Mouse (Mus musculus) hindbrain, embryonic 16.5 days (tissue): Measurements from ENCODE around the gene Slc35e3. TPM values are rescaled to one million over a fixed set of nuclear protein-coding genes. Genes with fewer than 3 reads are reported as not detected.

Experiments used
- ATAC-seq: fragments of 200-750 bp; cut with Nextera tagmentation; 2 replicates; pipeline ENCODE4 v1.8.0; 2017; ENCODE audit warnings: moderate TSS enrichment, moderate library complexity
- H3K27ac ChIP-seq: fragments of 300-500 bp; sonication (generic); 2 replicates; pipeline ENCODE4 v1.5.1; 2014; ENCODE audit warnings: low read depth, mild to moderate bottlenecking, control low read depth, low read length, moderate library complexity
- H3K27me3 ChIP-seq: fragments of 300-500 bp; sonication (generic); replicated peaks from 2 replicates; pipeline ENCODE4 v1.6.1; 2014; ENCODE audit warnings: low read length; ENCODE audit not compliant: control insufficient read depth, insufficient read depth
- H3K36me3 ChIP-seq: fragments of 300-500 bp; sonication (generic); 2 replicates; pipeline ENCODE4 v1.6.1; 2014; ENCODE audit warnings: mild to moderate bottlenecking, low read length, moderate library complexity, mixed read lengths; ENCODE audit not compliant: control insufficient read depth, insufficient read depth
- H3K4me1 ChIP-seq: fragments of 300-500 bp; sonication (generic); 2 replicates; pipeline ENCODE4 v1.6.1; 2014; ENCODE audit warnings: low read depth, low read length; ENCODE audit not compliant: control insufficient read depth, insufficient read depth
- H3K4me2 ChIP-seq: fragments of 300-500 bp; sonication (generic); 2 replicates; pipeline ENCODE4 v1.6.1; 2014; ENCODE audit warnings: mild to moderate bottlenecking, low read length, control low read depth, moderate library complexity
- H3K4me3 ChIP-seq: fragments of 300-500 bp; sonication (generic); 2 replicates; pipeline ENCODE4 v1.5.1; 2014; ENCODE audit warnings: mild to moderate bottlenecking, low read length, control low read depth, moderate library complexity
- H3K9ac ChIP-seq: fragments of 300-500 bp; sonication (generic); 2 replicates; pipeline ENCODE4 v1.6.1; 2014; ENCODE audit warnings: low read depth, mild to moderate bottlenecking, control low read depth, low read length, moderate library complexity
- H3K9me3 ChIP-seq: fragments of 300-500 bp; sonication (generic); 2 replicates; pipeline ENCODE4 v1.6.1; 2014; ENCODE audit warnings: mild to moderate bottlenecking, low read length, moderate library complexity; ENCODE audit not compliant: control insufficient read depth
- WGBS: fragments of 180-500 bp; shearing (Covaris S2); extraction: QIAGEN DNeasy Blood & Tissue Kit; methylation state at CpG from one replicate; pipeline ENCODE4 v1.1.7; 2014; 5-methylcytosine and 5-hydroxymethylcytosine counted together
- polyA plus RNA-seq: library from polyadenylated mRNA; unstranded; fragments of >200 nt; fragmentation: Nextera tagmentation; extraction: Ambion mirVana; gene quantifications from 2 replicates; pipeline ENCODE4 v1.2.1, GENCODE M21; 2015

Slc35e3 gene
- polyA plus RNA-seq, 1 experiment from 2014 or later = 27.7 TPM

DNA sequence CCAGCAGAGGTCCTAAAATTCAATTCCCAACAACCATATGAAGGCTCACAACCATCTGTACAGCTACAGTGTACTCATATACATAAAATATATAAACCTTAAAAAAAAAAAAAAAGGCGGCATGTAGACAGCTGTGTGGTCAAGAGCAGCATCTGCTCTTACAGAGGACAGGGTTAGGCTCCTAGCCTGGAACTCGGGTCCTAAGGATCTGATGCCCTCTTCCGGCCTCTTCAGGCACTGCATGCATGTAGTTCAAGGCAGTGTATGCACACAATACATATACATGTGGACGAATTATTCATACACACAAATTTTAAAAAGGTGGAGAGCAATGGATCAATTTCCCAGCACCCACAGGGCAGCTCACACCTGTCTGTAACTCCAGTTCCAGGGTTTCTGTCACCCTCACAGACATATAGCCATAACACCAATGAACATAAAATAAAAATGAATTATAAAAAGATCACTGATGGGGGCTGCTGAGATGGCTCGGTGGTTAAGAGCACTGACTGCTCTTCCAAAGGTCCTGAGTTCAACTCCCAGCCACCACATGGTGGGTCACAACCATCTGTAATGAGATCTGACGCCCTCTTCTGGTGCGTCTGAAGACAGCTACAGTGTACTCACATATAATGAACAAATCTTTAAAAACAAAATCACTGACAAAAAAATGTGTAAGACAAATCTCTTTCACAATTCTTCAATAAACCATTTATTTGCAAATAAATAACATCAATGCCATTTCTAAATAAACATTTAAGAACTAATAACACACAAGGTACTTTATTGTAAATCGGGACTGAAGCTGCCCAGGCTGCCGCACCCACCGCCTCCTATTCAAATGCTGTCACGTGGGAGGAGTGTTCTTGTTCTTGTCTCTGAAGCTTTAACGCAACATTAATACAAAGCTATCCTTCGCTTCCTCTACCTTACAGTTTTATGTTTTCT lies 57.7 kb downstream of the Slc35e3 start:
- no peaks in the 10 kb centered on the region for H3K4me1 ChIP-seq
- no peak overlapping the region for H3K4me3 ChIP-seq
- H3K36me3 ChIP-seq = peaks cover 28% of the 10 kb centered on the region
- no peaks in the 10 kb centered on the region for H3K9me3 ChIP-seq
- ATAC-seq = peak; percentile 60; the same call in 1 of the 2 replicates
- H3K4me2 ChIP-seq = no peak overlapping the region
- 85% methylated on average over 13 of the region's 13 CpGs for WGBS
- H3K27me3 ChIP-seq = no peaks in the 10 kb centered on the region
- no peak overlapping the region for H3K9ac ChIP-seq
- no peak overlapping the region for H3K27ac ChIP-seq

DNA sequence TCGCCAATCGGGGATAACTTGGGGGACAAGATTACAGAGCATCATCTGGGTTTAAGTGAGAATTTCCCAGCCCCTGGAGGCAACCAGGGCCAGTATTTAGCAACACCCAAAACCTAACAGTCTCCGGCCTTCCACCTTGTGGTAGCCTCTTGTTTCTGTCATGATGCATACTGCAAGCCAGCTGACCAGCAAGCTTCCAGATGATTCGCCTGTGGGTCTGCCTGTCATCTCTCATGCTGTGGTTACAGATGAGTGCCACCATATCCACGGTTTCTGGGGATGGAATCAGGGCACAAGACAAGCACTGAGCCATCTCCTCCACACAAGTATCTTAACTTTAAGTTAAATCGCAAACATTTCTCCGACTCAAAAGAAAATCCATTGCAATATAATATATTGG lies 58.6 kb downstream of the Slc35e3 start:
- H3K4me3 ChIP-seq = no peak overlapping the region
- no peaks in the 10 kb centered on the region for H3K4me1 ChIP-seq
- no peak overlapping the region for H3K27ac ChIP-seq
- WGBS = 86% methylated on average over 7 of the region's 7 CpGs
- H3K27me3 ChIP-seq = no peaks in the 10 kb centered on the region
- no peak overlapping the region for H3K9ac ChIP-seq
- ATAC-seq = no peak
- H3K9me3 ChIP-seq = no peaks in the 10 kb centered on the region
- no peak overlapping the region for H3K4me2 ChIP-seq
- H3K36me3 ChIP-seq = peaks cover 23% of the 10 kb centered on the region

DNA sequence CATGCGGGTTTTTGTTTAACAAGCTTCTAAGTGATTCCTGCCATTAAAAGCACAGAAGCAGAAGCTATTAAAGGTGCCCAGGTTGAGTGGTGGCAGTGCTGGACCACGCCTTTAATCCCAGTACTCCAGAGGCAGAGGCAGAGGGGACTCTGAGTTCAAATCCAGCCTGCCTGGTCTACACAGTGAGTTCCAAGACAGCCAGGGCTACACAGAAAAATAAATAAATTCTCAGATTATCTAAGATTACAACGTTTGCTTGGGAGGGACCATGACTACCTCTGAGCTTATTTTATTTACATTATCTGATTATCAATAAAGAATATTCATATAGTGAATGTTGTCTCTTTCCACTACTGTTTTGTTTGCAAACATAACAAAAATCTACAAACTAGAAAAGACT lies 59.1 kb downstream of the Slc35e3 start:
- H3K27me3 ChIP-seq = no peaks in the 10 kb centered on the region
- no peak overlapping the region for H3K9ac ChIP-seq
- H3K9me3 ChIP-seq = no peaks in the 10 kb centered on the region
- H3K36me3 ChIP-seq = peaks cover 17% of the 10 kb centered on the region
- H3K4me3 ChIP-seq = no peak overlapping the region
- 86% methylated on average over 3 of the region's 3 CpGs for WGBS
- ATAC-seq = no peak
- no peak overlapping the region for H3K27ac ChIP-seq
- no peak overlapping the region for H3K4me2 ChIP-seq
- no peaks in the 10 kb centered on the region for H3K4me1 ChIP-seq

DNA sequence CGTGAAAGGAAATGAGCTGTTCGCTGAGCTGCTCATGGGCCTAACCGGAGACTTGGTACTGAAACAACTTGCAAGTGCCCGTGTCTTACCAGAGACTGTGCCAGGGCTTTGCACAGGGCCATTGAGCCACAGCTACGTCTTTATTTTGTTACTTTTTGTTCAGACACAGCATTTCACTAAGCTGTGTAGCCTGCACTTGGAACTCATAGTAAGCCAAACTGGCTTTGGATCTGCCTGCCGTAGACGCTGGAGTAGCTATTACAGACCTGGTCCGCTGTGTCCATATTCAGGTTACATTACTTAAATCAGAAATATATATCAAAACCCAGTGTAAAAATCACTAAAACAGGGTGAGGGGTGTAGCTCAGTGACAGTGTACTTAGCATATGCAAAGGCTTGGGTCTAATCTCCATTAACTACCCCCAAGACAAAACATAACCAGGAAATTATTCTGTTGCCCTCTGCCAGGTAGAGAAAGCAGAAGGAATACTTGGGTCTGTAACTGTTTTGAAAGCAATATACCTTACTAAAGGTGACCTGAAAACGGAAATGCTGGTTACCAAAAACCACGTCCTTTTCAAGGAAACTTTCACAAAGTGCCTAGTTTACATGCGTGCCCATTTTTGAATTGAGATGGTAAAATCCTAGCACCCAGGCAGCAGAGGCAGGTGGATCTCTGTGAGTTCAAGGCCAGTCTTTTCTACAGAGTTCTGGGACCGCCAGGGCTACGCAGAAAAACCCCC lies 60.1 kb downstream of the Slc35e3 start:
- Histone ChIP-seq H3K4me2 (no peak overlapping the region), H3K27me3 (no peaks in the 10 kb centered on the region), H3K4me3 (no peak overlapping the region), H3K36me3 (peaks cover 10% of the 10 kb centered on the region), H3K9me3 (no peaks in the 10 kb centered on the region), H3K9ac (no peak overlapping the region), H3K4me1 (no peaks in the 10 kb centered on the region), H3K27ac (no peak overlapping the region)
- 94% methylated on average over 13 of the region's 13 CpGs for WGBS
- ATAC-seq = no peak

DNA sequence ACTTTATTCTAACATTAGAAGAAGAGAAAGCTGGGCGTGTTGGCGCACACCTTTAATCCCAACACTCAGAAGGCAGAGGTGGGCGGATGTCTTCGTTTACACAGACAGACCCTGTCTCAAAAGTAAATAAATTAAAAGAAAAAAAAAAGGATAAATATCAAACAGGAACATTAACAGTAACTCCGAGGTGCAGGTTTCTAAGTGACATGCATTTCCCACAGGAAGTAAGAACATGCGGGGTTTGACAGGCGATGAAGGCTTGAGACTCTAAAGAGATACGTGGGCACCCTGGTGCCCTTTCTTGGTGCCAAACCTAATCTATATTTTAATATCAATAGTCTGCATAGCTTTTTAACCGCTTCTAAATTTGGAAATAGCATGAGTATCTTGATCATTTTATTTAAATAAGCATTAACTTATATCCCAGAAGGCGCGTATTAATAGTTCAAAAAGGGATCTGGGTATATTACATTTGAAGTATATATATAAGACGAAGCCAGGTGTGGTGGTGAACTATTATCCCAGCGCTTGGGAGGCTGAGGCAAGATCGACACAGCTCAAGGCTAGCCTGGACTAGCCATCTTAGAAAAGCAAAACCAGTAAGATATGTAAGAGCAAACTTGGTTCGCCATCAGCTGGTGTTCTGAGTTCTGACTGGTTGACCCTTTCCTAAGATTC lies 60.9 kb downstream of the Slc35e3 start:
- no peak overlapping the region for H3K4me2 ChIP-seq
- H3K27ac ChIP-seq = no peak overlapping the region
- ATAC-seq = no peak
- no peaks in the 10 kb centered on the region for H3K9me3 ChIP-seq
- peaks cover 6% of the 10 kb centered on the region for H3K36me3 ChIP-seq
- no peaks in the 10 kb centered on the region for H3K27me3 ChIP-seq
- H3K4me1 ChIP-seq = no peaks in the 10 kb centered on the region
- WGBS = 92% methylated on average over 15 of the region's 15 CpGs
- H3K9ac ChIP-seq = no peak overlapping the region
- no peak overlapping the region for H3K4me3 ChIP-seq

DNA sequence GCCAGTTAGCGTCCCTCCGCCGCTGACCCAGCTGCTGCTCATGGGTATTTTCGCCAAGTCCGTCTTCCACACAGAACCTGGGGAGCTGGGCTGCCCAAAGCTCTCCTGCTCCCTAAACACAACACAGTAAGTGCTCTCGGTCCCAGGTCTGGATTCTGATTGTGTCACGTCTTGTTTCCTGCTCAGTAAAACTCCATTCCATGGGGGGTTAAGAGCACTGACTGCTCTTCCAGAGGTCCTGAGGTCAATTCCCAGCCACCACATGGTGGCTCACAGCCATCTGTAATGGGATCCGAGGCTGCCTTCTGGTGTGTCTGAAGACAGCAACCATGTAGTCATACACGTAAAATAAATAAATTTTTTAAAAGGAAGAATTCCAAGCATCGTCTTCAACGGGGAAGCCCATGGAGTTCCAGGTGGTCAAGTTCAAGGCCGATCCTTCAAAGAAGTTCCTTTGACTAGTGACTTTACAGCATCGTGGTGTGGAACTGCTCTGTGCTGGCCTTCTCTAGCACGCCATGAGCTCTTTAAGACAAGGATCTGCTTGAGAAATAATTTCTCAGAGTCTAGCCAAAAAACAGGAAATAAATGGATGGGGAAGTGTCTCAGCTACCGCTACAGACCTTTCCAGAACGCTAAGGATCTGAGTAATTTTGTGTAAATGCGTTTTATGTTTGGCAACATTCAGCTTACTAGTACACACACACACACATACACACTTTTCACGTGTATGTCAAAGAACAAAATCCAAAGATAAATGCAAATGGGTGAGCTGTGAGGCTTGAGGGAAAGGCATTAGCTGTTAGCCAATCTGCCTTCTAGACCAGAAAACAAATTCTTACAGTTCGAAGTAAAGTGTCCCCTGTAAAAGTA lies 61.6 kb downstream of the Slc35e3 start:
- 91% methylated on average over 19 of the region's 19 CpGs for WGBS
- ATAC-seq = no peak
- H3K9ac ChIP-seq = no peak overlapping the region

DNA sequence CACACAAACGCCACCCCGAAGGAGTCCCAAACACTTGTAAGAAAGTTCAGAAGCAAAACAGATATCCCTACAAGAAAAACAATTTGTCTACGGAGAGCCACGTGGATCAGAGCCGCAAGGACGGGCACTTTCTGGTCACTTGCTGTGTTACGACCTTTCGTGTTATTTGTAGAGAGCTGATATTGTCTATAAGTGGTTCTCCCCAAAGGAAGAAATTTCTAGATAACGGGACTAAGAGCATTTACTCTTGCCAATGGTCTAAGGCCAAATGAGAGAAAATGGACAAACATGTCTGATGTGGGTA lies 62.5 kb downstream of the Slc35e3 start:
- no peak for ATAC-seq
- H3K27ac ChIP-seq = no peak overlapping the region
- no peak overlapping the region for H3K4me3 ChIP-seq
- no peaks in the 10 kb centered on the region for H3K9me3 ChIP-seq
- no peak overlapping the region for H3K9ac ChIP-seq
- H3K27me3 ChIP-seq = no peaks in the 10 kb centered on the region
- no peak overlapping the region for H3K4me2 ChIP-seq
- H3K4me1 ChIP-seq = no peaks in the 10 kb centered on the region
- no peaks in the 10 kb centered on the region for H3K36me3 ChIP-seq
- 92% methylated on average over 9 of the region's 9 CpGs for WGBS

More for the DNA sequence above, 61.6 kb downstream of the Slc35e3 start:
- H3K27me3 ChIP-seq = no peaks in the 10 kb centered on the region
- no peaks in the 10 kb centered on the region for H3K4me1 ChIP-seq
- H3K9me3 ChIP-seq = no peaks in the 10 kb centered on the region
- no peak overlapping the region for H3K27ac ChIP-seq
- H3K36me3 ChIP-seq = peaks cover 2% of the 10 kb centered on the region; the same call in 1 of the 2 replicates
- no peak overlapping the region for H3K4me2 ChIP-seq
- no peak overlapping the region for H3K4me3 ChIP-seq
